Mouse (Mus musculus) heart, postnatal 10 days (tissue): ENCODE data around the gene Fam20a. TPM values are rescaled to one million over a fixed set of nuclear protein-coding genes. Genes with fewer than 3 reads are reported as not detected.
A peak's percentile ranks its signal among the peaks of the same experiment; 100 is the strongest.
"Not testable (repeated sequence)": the region's sequence is repeated elsewhere in the genome, so short reads cannot be mapped to it uniquely, and the experiment has no call there.

ENCODE experiments used
- DNase-seq, 2 experiments: peaks; one replicate each; pipeline ENCODE4 v3.0.0; 2021
- intact Hi-C: fragments of 180-260 bp; cut with DNase I; formaldehyde crosslinking; loops from one replicate; pipeline ENCODE4 v1.15.1; 2025
- total RNA-seq, 2 experiments: library from RNA; stranded (reverse); gene quantifications; 2 replicates each; pipeline ENCODE4 v1.2.3; 2021

The Fam20a gene
- total RNA-seq, 2 experiments from 2014 or later, result 6.2 to 7.6 TPM

GRCm38 (mm10) chr11:109665424-109665823 lies 56.7 kb downstream of the Fam20a start:
- DNase-seq, result no peak
- intact Hi-C loops, result no loop called here

- intact Hi-C loops, result no loop called here
- no peak for DNase-seq
Measured at GRCm38 (mm10) chr11:109664293-109664692, 57.8 kb downstream of the Fam20a start.

- intact Hi-C loops, DNase-seq: not testable (repeated sequence)
Measured at GRCm38 (mm10) chr11:109660526-109660925, 61.6 kb downstream of the Fam20a start.

GRCm38 (mm10) chr11:109656232-109656631 lies 65.8 kb downstream of the Fam20a start:
- DNase-seq, result no peak
- intact Hi-C loops, result no loop called here

GRCm38 (mm10) chr11:109654581-109654980 lies 67.5 kb downstream of the Fam20a start:
- DNase-seq, result no peak

GRCm38 (mm10) chr11:109653201-109653600 lies 68.9 kb downstream of the Fam20a start:
- DNase-seq, result no peak
- intact Hi-C loops, result no loop called here

More at GRCm38 (mm10) chr11:109654581-109654980, 67.5 kb downstream of the Fam20a start:
- intact Hi-C loops, result no loop called here

GRCm38 (mm10) chr11:109652505-109652904 lies 69.6 kb downstream of the Fam20a start:
- DNase-seq, result no peak
- intact Hi-C loops, result no loop called here

GRCm38 (mm10) chr11:109651566-109652024 lies 70.5 kb downstream of the Fam20a start:
- intact Hi-C loops, result loop anchor here (2.0 kb wide), 1 partner anchor 23 kb away; no protein-coding TSS in a partner anchor
- DNase-seq, result peak; percentile 46 to 62

- intact Hi-C loops, result loop anchor here (2.0 kb wide), 1 partner anchor 22 kb away; no protein-coding TSS in a partner anchor
- peak; percentile 95 for DNase-seq
Measured at GRCm38 (mm10) chr11:109650788-109651565, 71.1 kb downstream of the Fam20a start.

GRCm38 (mm10) chr11:109649975-109650701 lies 71.9 kb downstream of the Fam20a start:
- intact Hi-C loops, result loop anchor here (2.0 kb wide), 1 partner anchor 21 kb away; no protein-coding TSS in a partner anchor
- peak; percentile 89 to 90 for DNase-seq

GRCm38 (mm10) chr11:109649206-109649605 lies 72.9 kb downstream of the Fam20a start, which contains the start of gene Prkar1a:
Gene Prkar1a (plus strand): TSS chr11:109649405.
- intact Hi-C loops, result no loop called here

GRCm38 (mm10) chr11:109648510-109648909 lies 73.6 kb downstream of the Fam20a start:
- intact Hi-C loops, result no loop called here
- peak; percentile 78 for DNase-seq

More at GRCm38 (mm10) chr11:109649206-109649605, 72.9 kb downstream of the Fam20a start, which contains the start of gene Prkar1a:
- DNase-seq, result no peak

GRCm38 (mm10) chr11:109641498-109642222 lies 80.4 kb downstream of the Fam20a start:
- DNase-seq, result peak; percentile 80 to 85
- intact Hi-C loops, result no loop called here

- intact Hi-C loops, result no loop called here
- no peak for DNase-seq
Measured at GRCm38 (mm10) chr11:109635871-109636395, 86.1 kb downstream of the Fam20a start.

- intact Hi-C loops, result no loop called here
- no peak for DNase-seq
Measured at GRCm38 (mm10) chr11:109634928-109635327, 87.2 kb downstream of the Fam20a start.

GRCm38 (mm10) chr11:109629021-109629521 lies 93.0 kb downstream of the Fam20a start:
- DNase-seq, result peak; percentile 69 to 82

GRCm38 (mm10) chr11:109628099-109628498 lies 94.0 kb downstream of the Fam20a start:
- no peak for DNase-seq
- intact Hi-C loops, result loop anchor here (2.0 kb wide), 1 partner anchor 23 kb away; no protein-coding TSS in a partner anchor

More at GRCm38 (mm10) chr11:109629021-109629521, 93.0 kb downstream of the Fam20a start:
- intact Hi-C loops, result loop anchor here (2.0 kb wide), 1 partner anchor 22 kb away; no protein-coding TSS in a partner anchor

GRCm38 (mm10) chr11:109627648-109628047 lies 94.4 kb downstream of the Fam20a start:
- intact Hi-C loops, result loop anchor here (2.0 kb wide), 1 partner anchor 23 kb away; no protein-coding TSS in a partner anchor
- DNase-seq, result no peak

GRCm38 (mm10) chr11:109623238-109623637 lies 98.8 kb downstream of the Fam20a start:
- DNase-seq, result peak in 1 of 2 experiments; percentile 32
- intact Hi-C loops, result no loop called here
